Mouse (Mus musculus) midbrain, embryonic 16.5 days (tissue): ENCODE measurements around the gene Ppp1r21. TPM values are rescaled to one million over a fixed set of nuclear protein-coding genes. Genes with fewer than 3 reads are reported as not detected.

ENCODE experiments used
- ATAC-seq: fragments of 200-750 bp; cut with Nextera tagmentation; 2 replicates; pipeline ENCODE4 v1.8.0; 2017; ENCODE audit warnings: moderate TSS enrichment
- H3K27ac ChIP-seq: fragments of 300-500 bp; sonication (generic); 2 replicates; pipeline ENCODE4 v1.5.1; 2014; ENCODE audit warnings: mild to moderate bottlenecking, low read length, mixed read lengths
- H3K27me3 ChIP-seq: fragments of 300-500 bp; sonication (generic); 2 replicates; pipeline ENCODE4 v1.6.1; 2014; ENCODE audit warnings: low read depth, low read length, mixed read lengths; ENCODE audit not compliant: control insufficient read depth, insufficient read depth
- H3K36me3 ChIP-seq: fragments of 300-500 bp; sonication (generic); 2 replicates; pipeline ENCODE4 v1.6.1; 2014; ENCODE audit warnings: mild to moderate bottlenecking, low read length, moderate library complexity, mixed read lengths; ENCODE audit not compliant: control insufficient read depth, insufficient read depth
- H3K4me1 ChIP-seq: fragments of 300-500 bp; sonication (generic); 2 replicates; pipeline ENCODE4 v1.6.1; 2014; ENCODE audit warnings: mild to moderate bottlenecking, low read length, mixed read lengths; ENCODE audit not compliant: control insufficient read depth, insufficient read depth
- H3K4me2 ChIP-seq: fragments of 300-500 bp; sonication (generic); 2 replicates; pipeline ENCODE4 v1.6.1; 2014; ENCODE audit warnings: mild to moderate bottlenecking, low read length, mixed read lengths
- H3K4me3 ChIP-seq: fragments of 300-500 bp; sonication (generic); 2 replicates; pipeline ENCODE4 v1.5.1; 2014; ENCODE audit warnings: low read depth, mild to moderate bottlenecking, low read length, moderate library complexity, mixed read lengths
- H3K9ac ChIP-seq: fragments of 300-500 bp; sonication (generic); 2 replicates; pipeline ENCODE4 v1.6.1; 2014; ENCODE audit warnings: low read depth, low read length, mixed read lengths
- H3K9me3 ChIP-seq: fragments of 300-500 bp; sonication (generic); replicated peaks from 2 replicates; pipeline ENCODE4 v1.6.1; 2014; ENCODE audit warnings: mild to moderate bottlenecking, low read length, mixed read lengths; ENCODE audit not compliant: control insufficient read depth, poor library complexity, severe bottlenecking
- WGBS: fragments of 180-500 bp; shearing (Covaris S2); extraction: QIAGEN DNeasy Blood & Tissue Kit; methylation state at CpG from one replicate; pipeline ENCODE4 v1.1.7; 2014; 5-methylcytosine and 5-hydroxymethylcytosine counted together
- polyA plus RNA-seq: library from polyadenylated mRNA; unstranded; fragments of >200 nt; fragmentation: Nextera tagmentation; extraction: Ambion mirVana; gene quantifications from 2 replicates; pipeline ENCODE4 v1.2.1, GENCODE M21; 2015

Gene Ppp1r21
- polyA plus RNA-seq, 1 experiment from 2014 or later = 37.9 TPM

GRCm38 (mm10) chr17:88609361-88609760, 79.4 kb downstream of the Ppp1r21 start:
- no peak for ATAC-seq
- no peaks in the 10 kb centered on the region for H3K4me1 ChIP-seq
- H3K4me3 ChIP-seq = no peak overlapping the region
- H3K36me3 ChIP-seq = no peaks in the 10 kb centered on the region
- no peak overlapping the region for H3K4me2 ChIP-seq
- H3K9me3 ChIP-seq = no peaks in the 10 kb centered on the region
- H3K27me3 ChIP-seq = no peaks in the 10 kb centered on the region
- H3K27ac ChIP-seq = no peak overlapping the region
- 82% methylated on average over 15 of the region's 15 CpGs for WGBS
- no peak overlapping the region for H3K9ac ChIP-seq

GRCm38 (mm10) chr17:88611057-88611456, 81.1 kb downstream of the Ppp1r21 start:
- no peaks in the 10 kb centered on the region for H3K27me3 ChIP-seq
- no peak overlapping the region for H3K27ac ChIP-seq
- no peaks in the 10 kb centered on the region for H3K4me1 ChIP-seq
- no peak overlapping the region for H3K4me3 ChIP-seq
- H3K4me2 ChIP-seq = no peak overlapping the region
- H3K9ac ChIP-seq = no peak overlapping the region
- 84% methylated on average over 2 of the region's 2 CpGs for WGBS
- ATAC-seq = no peak
- no peaks in the 10 kb centered on the region for H3K9me3 ChIP-seq
- H3K36me3 ChIP-seq = no peaks in the 10 kb centered on the region

- no peak for ATAC-seq
- H3K27me3 ChIP-seq = no peaks in the 10 kb centered on the region
- no peaks in the 10 kb centered on the region for H3K36me3 ChIP-seq
- WGBS = 59% methylated on average over 6 of the region's 6 CpGs
- H3K4me1 ChIP-seq = no peaks in the 10 kb centered on the region
- H3K9ac ChIP-seq = no peak overlapping the region
- H3K4me2 ChIP-seq = no peak overlapping the region
- no peak overlapping the region for H3K4me3 ChIP-seq
- no peak overlapping the region for H3K27ac ChIP-seq
- H3K9me3 ChIP-seq = no peaks in the 10 kb centered on the region
Observed at GRCm38 (mm10) chr17:88613172-88613571, 83.3 kb downstream of the Ppp1r21 start.

GRCm38 (mm10) chr17:88613721-88614120, 83.8 kb downstream of the Ppp1r21 start:
- Histone ChIP-seq H3K4me3 (no peak overlapping the region), H3K4me1 (no peaks in the 10 kb centered on the region), H3K27ac (no peak overlapping the region), H3K27me3 (no peaks in the 10 kb centered on the region), H3K9me3 (no peaks in the 10 kb centered on the region), H3K36me3 (no peaks in the 10 kb centered on the region), H3K4me2 (no peak overlapping the region), H3K9ac (no peak overlapping the region)
- 89% methylated on average over 3 of the region's 3 CpGs for WGBS
- no peak for ATAC-seq

GRCm38 (mm10) chr17:88614234-88614633, 84.3 kb downstream of the Ppp1r21 start:
- Histone ChIP-seq H3K4me2 (no peak overlapping the region), H3K36me3 (no peaks in the 10 kb centered on the region), H3K4me3 (no peak overlapping the region), H3K9ac (no peak overlapping the region), H3K9me3 (no peaks in the 10 kb centered on the region), H3K27me3 (no peaks in the 10 kb centered on the region), H3K27ac (no peak overlapping the region), H3K4me1 (no peaks in the 10 kb centered on the region)
- WGBS = 53% methylated on average over 3 of the region's 3 CpGs
- ATAC-seq = no peak

- no peaks in the 10 kb centered on the region for H3K36me3 ChIP-seq
Observed at GRCm38 (mm10) chr17:88614733-88615132, 84.8 kb downstream of the Ppp1r21 start.

GRCm38 (mm10) chr17:88615492-88616155, 85.7 kb downstream of the Ppp1r21 start:
- H3K27ac ChIP-seq = no peak overlapping the region
- no peak overlapping the region for H3K4me3 ChIP-seq
- no peak overlapping the region for H3K4me2 ChIP-seq
- no peak for ATAC-seq
- H3K36me3 ChIP-seq = no peaks in the 10 kb centered on the region
- no peaks in the 10 kb centered on the region for H3K9me3 ChIP-seq
- 97% methylated on average over 1 of the region's 1 CpGs for WGBS
- no peak overlapping the region for H3K9ac ChIP-seq
- no peaks in the 10 kb centered on the region for H3K27me3 ChIP-seq
- H3K4me1 ChIP-seq = no peaks in the 10 kb centered on the region

More at GRCm38 (mm10) chr17:88614733-88615132, 84.8 kb downstream of the Ppp1r21 start:
- Histone ChIP-seq H3K27me3 (no peaks in the 10 kb centered on the region), H3K4me1 (no peaks in the 10 kb centered on the region), H3K27ac (no peak overlapping the region), H3K4me3 (no peak overlapping the region), H3K9ac (no peak overlapping the region), H3K9me3 (no peaks in the 10 kb centered on the region), H3K4me2 (no peak overlapping the region)
- ATAC-seq = no peak
- 92% methylated on average over 1 of the region's 1 CpGs for WGBS

GRCm38 (mm10) chr17:88620935-88621334, 91.0 kb downstream of the Ppp1r21 start:
- no peak for ATAC-seq
- no peak overlapping the region for H3K9ac ChIP-seq
- no peaks in the 10 kb centered on the region for H3K36me3 ChIP-seq
- H3K9me3 ChIP-seq = no peaks in the 10 kb centered on the region; the same call in 1 of the 2 replicates
- H3K4me2 ChIP-seq = no peak overlapping the region
- H3K27me3 ChIP-seq = no peaks in the 10 kb centered on the region
- no peak overlapping the region for H3K4me3 ChIP-seq
- 79% methylated on average over 4 of the region's 4 CpGs for WGBS
- no peak overlapping the region for H3K27ac ChIP-seq
- H3K4me1 ChIP-seq = no peaks in the 10 kb centered on the region

- H3K4me1 ChIP-seq = no peaks in the 10 kb centered on the region
- H3K9me3 ChIP-seq = no peaks in the 10 kb centered on the region; the same call in 1 of the 2 replicates
- no peak overlapping the region for H3K27ac ChIP-seq
- H3K27me3 ChIP-seq = no peaks in the 10 kb centered on the region
- no peak for ATAC-seq
- no peak overlapping the region for H3K4me3 ChIP-seq
- H3K4me2 ChIP-seq = no peak overlapping the region
- no peak overlapping the region for H3K9ac ChIP-seq
- no peaks in the 10 kb centered on the region for H3K36me3 ChIP-seq
- WGBS = 84% methylated on average over 3 of the region's 3 CpGs
Observed at GRCm38 (mm10) chr17:88621374-88621773, 91.5 kb downstream of the Ppp1r21 start.
